Mouse (Mus musculus) small intestine, adult 2 months (tissue): Measurements from ENCODE around the gene Pde4b. TPM values are rescaled to one million over a fixed set of nuclear protein-coding genes. Genes with fewer than 3 reads are reported as not detected.

Source experiments
- H3K27ac ChIP-seq: fragments of 200-500 bp; 2 replicates; pipeline ENCODE4 v1.5.1; 2012; ENCODE audit warnings: low read depth, low read length, control low read depth, inconsistent platforms; ENCODE audit not compliant: insufficient read depth
- H3K27me3 ChIP-seq: fragments of 200-500 bp; 2 replicates; pipeline ENCODE4 v1.6.1; 2012; ENCODE audit warnings: mild to moderate bottlenecking, moderate library complexity, low read length, inconsistent platforms; ENCODE audit not compliant: control insufficient read depth, insufficient read depth
- H3K36me3 ChIP-seq: fragments of 200-500 bp; 2 replicates; pipeline ENCODE4 v1.6.1; 2012; ENCODE audit warnings: mild to moderate bottlenecking, low read length, control low read depth, inconsistent platforms; ENCODE audit not compliant: control insufficient read depth, insufficient read depth
- H3K4me1 ChIP-seq: fragments of 200-500 bp; 2 replicates; pipeline ENCODE4 v1.6.1; 2012; ENCODE audit warnings: low read length, inconsistent platforms, mixed read lengths; ENCODE audit not compliant: control insufficient read depth, insufficient read depth, insufficient read length
- H3K4me3 ChIP-seq: fragments of 200-500 bp; 2 replicates; pipeline ENCODE4 v1.5.1; 2012; ENCODE audit warnings: low read depth, mild to moderate bottlenecking, control low read depth, inconsistent platforms, low read length, moderate library complexity
- POLR2A ChIP-seq: fragments of 200-500 bp; IDR thresholded peaks from 2 replicates; pipeline ENCODE4 v1.6.1; 2012; ENCODE audit warnings: low read depth, mild to moderate bottlenecking, control low read depth, inconsistent platforms, low read length, moderate library complexity
- WGBS: fragments of 180-500 bp; shearing (Covaris S2); methylation state at CpG from one replicate; pipeline ENCODE4 v1.1.7; 2018; 5-methylcytosine and 5-hydroxymethylcytosine counted together
- polyA plus RNA-seq: library from polyadenylated mRNA; depleted of rRNA; stranded (reverse); fragments of >200 nt; gene quantifications from 2 replicates; pipeline ENCODE4 v1.2.3, GENCODE M21; 2012; rRNA removed

Pde4b gene
- polyA plus RNA-seq, 1 experiment, result 2.5 TPM

- H3K4me1 ChIP-seq, result no peaks in the 10 kb centered on the region
- no peaks in the 10 kb centered on the region for H3K36me3 ChIP-seq
- H3K4me3 ChIP-seq, result no peak overlapping the region
- TF ChIP-seq POLR2A, result no peak
- H3K27ac ChIP-seq, result no peak overlapping the region
- no peaks in the 10 kb centered on the region for H3K27me3 ChIP-seq
- WGBS, result 6% methylated on average over 3 of the region's 3 CpGs
These were observed 569.2 kb downstream of the Pde4b start for GRCm38 (mm10) chr4:102656494-102657036.

Other genes starting within 250 kb of the Pde4b start
- gene B020004J07Rik, start 243.5 kb upstream of the Pde4b start, polyA plus RNA-seq, result not detected in 2 replicates
- gene C130073F10Rik, start 193.8 kb upstream of the Pde4b start, polyA plus RNA-seq, result not detected in 2 replicates
- gene Gm12800, start 178.4 kb upstream of the Pde4b start, polyA plus RNA-seq, result not detected in 2 replicates
- gene Gm12794, start 147.1 kb upstream of the Pde4b start, polyA plus RNA-seq, result not detected in 2 replicates
- gene Gm12790, start 106.5 kb upstream of the Pde4b start, polyA plus RNA-seq, result not detected in 2 replicates
- not detected in 2 replicates for gene Gm12789, start 100.9 kb upstream of the Pde4b start, polyA plus RNA-seq